Mouse (Mus musculus): ENCODE results near the gene Ehmt1.

- TF ChIP-seq CTCF (IDR thresholded peaks at IDR 0.05; ENCODE audit: insufficient read depth, low read length) (no peak; the same call in 1 of the 2 replicates), POLR2A (IDR thresholded peaks at IDR 0.05; ENCODE audit: borderline replicate concordance, extremely low read depth, low read depth, low read length) (no peak)
These were observed 67.0 kb downstream of the Ehmt1 start for GRCm38 (mm10) chr2:24852408-24852807.

Measured in lung, adult 2 months (tissue).